Mouse (Mus musculus) liver, embryonic 14.5 days (tissue): ENCODE measurements around the gene Kcnma1.

Experiments used
- CTCF ChIP-seq: IDR thresholded peaks from 2 replicates; pipeline ENCODE4 v1.5.1; 2016; ENCODE audit warnings: antibody characterized with exemption, low read depth, control low read depth
- EP300 ChIP-seq: IDR thresholded peaks from 2 replicates; pipeline ENCODE4 v1.6.1; 2016; ENCODE audit warnings: antibody characterized with exemption, low read depth

- TF ChIP-seq EP300 (no peak), CTCF (no peak)
Measured at GRCm38 (mm10) chr14:23638078-23638695, 376.1 kb downstream of the Kcnma1 start.
